Mouse (Mus musculus): ENCODE results near the gene Atp2a2.

Atp2a2 gene

DNA sequence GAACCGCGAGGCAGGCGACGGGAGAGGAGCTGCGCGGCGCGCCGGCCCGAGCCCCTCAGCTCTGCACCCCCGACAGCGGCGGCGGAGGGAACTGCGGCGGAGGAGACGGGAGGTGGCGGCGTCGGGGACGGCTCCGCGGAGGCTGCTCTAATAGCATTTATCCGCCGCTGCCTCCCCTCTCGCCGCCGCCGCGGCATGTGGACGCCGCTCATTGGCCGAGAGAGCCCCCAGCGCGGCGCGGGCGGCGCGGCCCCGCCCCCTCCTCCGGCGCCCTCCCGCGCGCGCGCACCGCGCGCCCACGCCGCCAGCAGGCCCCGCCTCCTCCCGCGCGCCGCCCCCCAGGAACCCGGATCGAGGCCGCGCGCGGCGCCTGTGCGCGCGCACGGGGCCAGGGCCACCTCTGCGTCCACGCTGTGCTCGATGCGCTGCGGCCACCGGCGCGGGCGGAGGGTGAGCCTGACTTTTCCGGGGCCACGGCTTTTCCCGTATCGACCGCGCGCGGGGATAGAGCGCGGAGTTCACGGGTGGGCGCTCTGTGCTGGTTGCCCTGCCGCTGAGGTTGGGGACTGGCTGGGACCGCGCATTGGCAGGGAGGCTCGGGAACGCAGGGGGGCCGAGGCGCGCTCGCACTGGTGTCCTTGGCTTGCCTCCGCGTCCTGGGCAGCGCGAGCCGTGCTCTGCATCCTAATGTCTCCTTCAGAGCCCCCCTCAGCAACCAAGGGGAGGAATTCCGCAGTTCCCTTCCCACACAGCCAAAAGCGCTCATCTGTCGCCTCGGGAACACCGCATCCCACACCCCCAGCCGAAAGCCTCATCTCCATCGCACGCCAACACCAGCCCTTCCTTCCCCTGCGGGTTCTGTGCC lies at the start of gene Atp2a2:
Gene Atp2a2, minus strand, starts transcription at position 149 of the 865 bp plus-strand sequence.
- DNase-seq (ENCODE audit: extremely low spot score, low read depth, low spot score) = peak; percentile 46

DNA sequence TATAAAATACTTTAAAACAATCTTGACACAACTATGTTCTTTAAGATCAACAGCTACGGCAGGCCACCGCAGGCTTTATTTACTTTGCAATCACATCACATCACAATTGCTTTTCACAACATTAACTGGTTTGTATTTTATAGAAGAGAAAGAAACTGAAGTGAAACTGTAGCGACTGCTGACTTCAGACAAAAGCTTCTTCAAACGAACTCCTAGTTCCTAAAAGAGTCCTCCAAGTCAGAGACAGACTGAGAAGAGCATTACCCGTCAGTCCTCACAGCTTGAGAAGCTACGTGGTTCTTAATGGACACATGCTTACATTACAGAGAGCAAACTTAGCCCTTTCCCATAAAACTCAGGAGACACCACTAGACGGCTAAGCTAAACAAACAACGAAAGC lies 48.4 kb upstream of the Atp2a2 start:
- no peak for DNase-seq (ENCODE audit: extremely low spot score, low read depth, low spot score)

DNA sequence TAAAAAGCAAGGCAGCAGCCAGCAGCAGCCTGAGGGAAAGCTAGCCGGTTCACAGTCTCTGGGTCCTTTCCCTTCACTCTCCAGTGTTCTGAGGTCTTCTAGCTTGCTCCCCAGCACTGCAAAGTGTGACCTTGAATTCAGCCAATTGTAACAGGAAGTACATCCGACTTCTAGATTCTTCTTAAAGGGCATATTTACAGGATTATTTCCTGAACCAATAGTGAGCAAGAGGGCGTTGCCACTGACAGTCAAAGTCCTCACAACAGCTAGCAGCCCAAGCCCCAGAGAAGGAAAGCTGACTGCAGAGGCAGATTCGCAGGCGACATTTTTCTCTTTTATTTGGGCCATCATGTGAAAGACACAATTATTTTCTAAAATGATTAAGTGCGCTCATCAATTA lies 46.6 kb upstream of the Atp2a2 start:
- DNase-seq (ENCODE audit: extremely low spot score, low read depth, low spot score) = no peak

DNA sequence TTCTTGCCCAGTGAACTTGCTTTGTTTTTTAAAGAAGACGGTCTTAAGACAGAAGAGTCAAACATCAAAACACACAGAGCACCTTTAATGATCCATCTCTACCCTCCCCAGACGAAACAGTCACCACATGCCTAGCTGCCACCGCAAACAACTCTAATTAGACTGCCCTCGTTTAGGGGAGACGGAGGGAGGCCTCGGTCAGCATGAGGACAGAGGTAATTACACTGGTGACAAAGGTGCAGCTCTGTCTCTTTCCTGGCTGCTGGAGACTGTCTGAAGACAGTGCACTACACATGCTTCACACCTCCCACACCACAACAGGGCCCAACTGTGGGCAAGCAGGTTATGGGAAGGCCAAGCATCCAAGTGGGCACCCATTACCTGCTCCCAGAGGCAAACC lies 45.8 kb upstream of the Atp2a2 start:
- no peak for DNase-seq (ENCODE audit: extremely low spot score, low read depth, low spot score)

DNA sequence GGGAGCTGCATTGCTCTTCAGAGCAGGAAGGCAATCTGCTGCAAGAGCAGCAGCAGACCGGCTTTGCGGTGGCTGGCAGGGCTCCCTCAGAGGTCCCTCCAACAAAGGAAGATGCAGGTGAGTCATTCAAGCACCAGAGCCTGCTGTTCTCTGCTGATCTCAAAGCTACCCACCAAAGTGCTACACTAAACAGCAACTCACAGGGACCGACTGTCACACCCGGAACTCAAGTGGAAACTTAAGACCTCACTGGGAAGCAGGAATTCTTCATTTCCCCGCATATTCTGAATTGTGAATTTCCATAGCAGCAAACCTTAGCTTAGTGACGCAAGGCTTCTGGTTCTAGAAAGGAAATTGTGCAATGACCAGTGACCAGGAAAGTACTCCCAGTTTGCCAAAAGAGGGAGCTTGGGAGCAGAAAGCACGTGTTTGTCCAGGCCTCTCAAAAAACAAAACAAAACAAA lies 45.3 kb upstream of the Atp2a2 start:
- DNase-seq (ENCODE audit: extremely low spot score, low read depth, low spot score) = no peak

DNA sequence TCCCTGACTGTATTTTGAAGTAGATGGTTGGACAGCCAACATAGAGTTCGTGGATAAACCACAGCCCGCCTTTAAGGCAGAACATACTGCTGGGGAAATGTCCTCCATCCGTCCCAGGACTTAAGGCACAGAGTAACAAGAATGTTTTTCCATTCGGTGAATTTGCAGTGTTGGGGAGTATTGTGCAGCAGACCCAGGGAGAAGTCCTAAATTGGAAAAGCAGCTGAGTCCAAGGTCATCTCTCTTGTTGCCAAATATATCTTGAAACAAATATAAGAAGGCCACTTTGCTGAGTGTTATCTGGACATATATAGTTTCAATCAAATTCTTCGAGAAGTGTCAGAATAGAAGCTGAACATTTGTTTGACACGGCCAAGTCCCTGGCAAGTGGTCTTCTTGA lies 41.4 kb upstream of the Atp2a2 start:
- no peak for DNase-seq (ENCODE audit: extremely low spot score, low read depth, low spot score)

DNA sequence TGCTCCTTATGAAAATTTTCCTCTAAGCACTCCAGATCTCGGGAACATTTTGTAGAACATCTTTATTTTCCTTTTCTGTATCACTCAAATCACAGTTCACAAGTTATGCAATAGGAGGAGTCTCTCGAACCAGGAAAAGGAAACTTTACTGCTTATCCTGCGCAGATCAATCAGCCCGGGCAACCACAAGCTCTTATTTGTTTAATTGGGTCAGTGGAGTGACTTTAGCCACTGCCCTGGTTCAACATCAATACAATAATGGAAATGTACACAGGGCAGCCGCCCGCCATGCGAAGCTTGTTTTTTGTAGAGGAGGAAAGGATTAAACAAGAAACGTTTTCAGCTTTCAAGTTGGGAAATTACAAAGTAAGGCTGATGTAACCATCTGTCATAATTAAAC lies 39.8 kb upstream of the Atp2a2 start:
- no peak for DNase-seq (ENCODE audit: extremely low spot score, low read depth, low spot score)

DNA sequence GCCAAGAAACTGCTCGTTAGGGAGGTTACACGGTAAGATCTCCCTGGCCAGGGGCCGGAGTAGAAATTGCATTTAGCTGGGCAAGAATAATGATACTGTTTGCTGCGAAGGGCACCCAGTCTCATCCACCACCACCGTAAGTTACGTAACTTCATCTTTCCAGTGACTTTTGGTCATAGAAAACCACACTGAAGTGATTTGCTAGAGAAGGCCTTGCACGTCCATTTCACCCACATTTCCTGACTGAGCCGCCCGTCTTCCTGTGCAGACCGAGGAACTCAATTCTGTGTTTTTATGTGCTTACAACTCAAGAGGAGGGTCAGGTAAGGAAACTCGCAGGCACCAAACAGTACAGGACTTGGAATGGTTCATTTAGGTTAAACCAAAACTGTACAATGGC lies 36.1 kb upstream of the Atp2a2 start:
- DNase-seq (ENCODE audit: extremely low spot score, low read depth, low spot score) = no peak

DNA sequence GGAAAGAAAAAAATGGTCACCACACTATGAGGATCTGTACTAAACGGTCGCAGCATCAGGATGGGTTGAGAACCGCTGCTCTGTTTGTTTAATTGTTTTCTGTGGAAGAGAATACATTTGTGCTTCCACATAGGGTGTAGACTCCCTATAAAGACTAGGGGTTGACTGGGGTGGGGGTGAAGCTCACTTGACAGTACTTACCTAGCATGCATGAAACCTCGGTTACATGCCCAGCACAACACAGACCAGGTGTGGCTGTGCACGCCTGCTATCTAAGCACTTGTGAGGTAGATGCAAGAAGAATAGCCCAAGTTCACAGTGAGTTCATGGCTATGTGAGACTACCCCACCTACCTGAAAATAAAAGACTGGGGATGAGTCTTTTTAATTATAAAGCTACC lies 35.6 kb upstream of the Atp2a2 start:
- no peak for DNase-seq (ENCODE audit: extremely low spot score, low read depth, low spot score)

DNA sequence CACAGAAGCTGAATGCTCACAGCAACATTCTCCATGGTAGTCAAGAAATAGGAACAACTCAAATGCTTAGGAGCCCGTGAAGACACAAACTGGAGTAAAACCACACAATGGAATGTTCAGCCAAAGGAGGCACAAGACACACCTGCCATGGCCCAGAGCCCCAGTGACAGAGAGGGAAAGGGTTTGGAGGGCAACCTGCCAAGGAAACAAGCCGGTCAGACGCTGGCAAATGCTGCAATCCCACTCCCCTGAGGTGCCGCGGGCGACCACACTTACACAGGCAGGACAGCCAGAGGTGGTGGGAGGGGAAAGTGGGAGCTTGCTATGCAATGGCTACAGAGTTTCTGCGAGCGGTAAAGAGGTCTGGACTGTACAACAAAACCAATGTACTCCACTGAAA lies 31.9 kb upstream of the Atp2a2 start:
- no peak for DNase-seq (ENCODE audit: extremely low spot score, low read depth, low spot score)

DNA sequence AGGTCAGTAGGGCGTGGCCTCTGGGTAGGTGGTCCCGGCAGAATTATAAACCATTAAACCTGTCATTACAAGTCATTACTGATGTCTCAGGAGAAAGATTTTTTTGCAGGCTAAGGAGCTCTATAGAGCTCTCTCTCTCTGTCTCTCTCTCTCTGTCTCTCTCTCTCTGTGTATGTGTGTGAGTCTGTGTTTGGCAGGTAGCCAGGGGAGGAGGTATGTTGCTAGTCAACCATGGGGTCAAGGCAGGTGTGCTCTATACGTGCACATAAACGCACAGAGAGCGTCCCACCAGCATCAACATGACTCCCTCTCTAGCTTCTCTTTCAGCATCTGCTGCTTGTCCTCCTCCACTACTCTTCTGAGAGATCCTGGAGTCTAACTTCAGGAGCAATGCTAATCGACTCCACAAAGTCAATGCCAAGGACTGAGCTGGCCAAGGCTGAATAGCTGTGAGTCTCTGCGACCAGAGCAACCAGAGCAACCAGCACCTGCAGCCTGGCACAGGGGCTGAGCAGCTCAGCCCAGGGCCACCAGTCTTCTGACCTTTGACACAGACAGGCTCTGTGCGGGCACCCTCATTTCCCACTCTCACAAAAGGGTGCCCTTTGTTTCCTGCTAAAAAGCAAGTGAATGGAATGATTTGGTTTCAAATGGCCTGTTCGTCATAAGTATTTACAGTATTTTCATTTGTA lies 28.0 kb upstream of the Atp2a2 start:
- DNase-seq (ENCODE audit: extremely low spot score, low read depth, low spot score) = no peak

DNA sequence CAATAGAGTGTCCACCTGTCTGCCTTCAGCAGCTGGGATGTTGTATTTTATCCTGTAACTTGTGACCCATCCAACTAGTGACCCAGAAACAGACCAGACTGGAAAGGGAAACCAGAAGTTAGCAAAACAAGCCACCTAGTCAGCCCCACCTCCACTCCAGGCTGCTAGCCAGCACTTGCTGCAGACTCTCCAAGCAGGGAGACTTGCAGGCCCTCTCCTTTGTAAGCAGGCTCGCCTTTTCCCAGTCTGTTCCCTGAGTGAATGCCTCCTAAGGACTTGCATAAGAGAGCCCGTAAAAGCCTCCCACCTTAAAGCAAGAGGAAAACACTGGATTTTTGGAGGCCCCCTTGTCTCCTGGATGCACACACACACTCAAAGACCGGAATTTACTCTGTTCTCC lies 27.3 kb upstream of the Atp2a2 start:
- DNase-seq (ENCODE audit: extremely low spot score, low read depth, low spot score) = no peak

DNA sequence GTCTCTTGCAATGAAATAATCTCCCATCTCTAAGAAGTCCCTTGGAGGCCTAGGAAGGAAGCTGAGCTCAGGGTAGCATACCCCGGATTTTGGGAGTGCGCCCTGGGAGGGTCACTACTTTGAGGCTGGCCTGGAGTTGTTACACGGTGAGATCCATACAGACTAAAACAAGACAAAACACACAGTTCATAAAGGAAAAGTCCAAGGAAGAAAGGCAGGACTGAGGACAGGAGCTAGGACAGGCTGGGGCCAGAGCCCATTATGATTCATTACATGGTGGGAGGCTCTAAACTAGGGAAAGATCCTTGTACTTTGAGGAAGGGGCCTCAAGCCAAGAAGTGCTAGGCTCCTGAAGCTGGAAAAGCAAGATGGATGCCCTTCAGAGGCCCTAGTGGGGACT lies 26.6 kb upstream of the Atp2a2 start:
- DNase-seq (ENCODE audit: extremely low spot score, low read depth, low spot score) = no peak

DNA sequence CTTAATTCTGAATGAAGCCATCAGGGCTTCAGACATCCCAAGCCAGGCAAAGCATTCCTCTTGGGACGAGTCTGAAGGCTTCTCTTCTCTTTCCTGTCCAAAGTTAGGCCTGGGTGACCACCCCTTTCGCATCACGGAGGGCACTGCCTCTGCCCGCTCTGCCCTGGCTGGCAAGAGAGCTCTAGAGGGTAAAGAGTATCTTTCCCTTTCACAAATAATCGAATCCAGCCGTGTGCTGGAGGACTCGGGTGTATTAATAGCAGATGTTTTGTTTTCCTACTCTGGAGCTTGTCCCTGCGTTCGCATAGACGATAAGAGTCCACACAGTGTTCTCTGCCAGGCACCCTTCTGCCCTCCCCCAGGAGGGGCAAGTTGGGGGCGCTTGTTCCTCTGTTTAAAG lies 25.7 kb upstream of the Atp2a2 start:
- DNase-seq (ENCODE audit: extremely low spot score, low read depth, low spot score) = no peak

DNA sequence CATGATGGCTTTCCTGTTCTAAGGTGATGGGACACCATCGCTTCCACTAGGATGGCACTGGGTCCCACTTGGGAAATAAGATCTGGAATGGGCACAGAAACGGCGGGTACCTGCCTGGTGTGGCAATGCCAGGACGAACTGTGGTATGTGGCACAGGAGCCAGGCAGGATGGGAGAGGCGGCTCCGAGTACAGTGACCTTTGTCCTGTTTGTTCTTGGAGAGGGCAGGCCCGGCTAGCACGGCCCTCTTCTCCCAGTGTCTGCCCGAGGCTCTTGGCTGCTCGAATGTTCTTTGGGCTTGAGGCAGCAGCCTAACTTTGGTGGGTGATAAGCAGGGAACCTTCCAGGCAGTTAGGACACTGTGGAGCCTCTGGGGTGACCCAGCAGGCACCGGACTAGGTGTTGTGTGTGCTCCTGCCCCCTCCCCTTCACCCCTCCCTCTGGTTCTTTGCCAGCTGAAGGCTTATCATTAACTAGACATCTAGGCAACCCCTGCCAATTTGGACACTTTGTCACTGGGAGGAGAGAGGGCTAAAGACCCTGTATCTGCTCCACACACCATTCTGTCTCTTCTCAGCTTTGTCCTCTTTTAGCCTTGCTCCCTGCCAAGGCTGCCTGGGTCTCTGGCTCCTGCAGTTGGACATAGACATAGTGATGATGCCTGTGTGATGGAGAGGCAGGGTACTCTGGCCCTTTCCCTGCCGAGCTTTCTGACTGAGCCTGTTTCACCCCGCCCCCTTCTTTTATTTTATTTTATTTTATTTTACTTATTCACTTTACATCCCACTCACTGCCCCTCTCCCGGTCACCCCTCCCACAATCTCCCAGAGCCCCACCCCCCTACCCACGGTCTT lies 25.1 kb upstream of the Atp2a2 start:
- DNase-seq (ENCODE audit: extremely low spot score, low read depth, low spot score) = no peak

DNA sequence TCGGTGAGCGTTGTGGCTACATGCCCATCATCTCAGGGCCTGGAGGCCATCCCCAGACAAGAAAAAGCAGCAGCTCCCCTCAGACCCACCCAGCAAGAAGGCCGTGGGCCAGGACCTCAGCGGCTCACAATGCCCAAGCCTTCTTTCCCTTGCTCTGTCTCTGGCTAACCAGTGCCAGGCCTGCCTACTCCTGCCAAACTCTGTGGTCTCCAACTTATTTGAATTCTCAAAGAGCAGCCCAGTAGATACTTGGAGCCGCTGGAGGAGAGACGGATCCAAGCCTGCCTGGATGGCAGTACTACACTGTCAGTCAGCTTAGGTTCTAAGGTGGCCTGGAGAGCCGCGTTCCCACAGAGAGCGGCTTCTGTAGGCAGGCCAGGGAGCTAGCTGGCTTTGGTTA lies 24.4 kb upstream of the Atp2a2 start:
- no peak for DNase-seq (ENCODE audit: extremely low spot score, low read depth, low spot score)

DNA sequence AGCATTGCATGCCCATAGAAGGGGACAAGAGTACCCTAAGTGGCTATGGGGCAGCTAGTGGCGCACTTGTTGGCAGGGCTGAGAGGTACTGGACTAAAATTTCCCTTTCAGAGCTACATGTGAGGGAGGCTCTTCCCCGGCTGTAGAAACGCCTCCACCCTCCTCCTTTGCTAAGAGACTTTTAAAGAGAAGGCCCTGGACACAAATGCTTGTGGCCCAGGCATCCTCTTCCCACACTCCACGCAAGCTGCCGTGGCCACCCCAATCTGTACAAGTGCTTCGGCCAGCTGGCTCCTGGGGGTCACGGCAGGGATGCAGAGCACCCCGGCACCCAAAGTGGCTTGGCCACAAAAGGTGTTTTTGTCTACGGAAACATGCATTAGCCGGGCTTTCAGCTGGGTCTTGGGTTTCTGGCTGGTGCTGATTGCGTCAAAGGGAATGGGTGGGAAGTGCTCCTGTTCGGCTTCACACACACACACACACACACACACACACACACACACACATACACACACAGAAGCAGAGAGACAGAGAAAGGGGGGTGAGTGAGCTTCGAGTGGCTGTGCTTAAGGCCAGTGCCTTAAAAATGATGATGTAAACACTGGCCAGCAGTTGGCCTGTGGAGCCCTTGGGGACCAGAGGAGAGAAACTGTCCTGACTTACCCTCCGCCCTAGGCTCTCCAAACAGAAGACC lies 23.4 kb upstream of the Atp2a2 start:
- DNase-seq (ENCODE audit: extremely low spot score, low read depth, low spot score) = no peak

DNA sequence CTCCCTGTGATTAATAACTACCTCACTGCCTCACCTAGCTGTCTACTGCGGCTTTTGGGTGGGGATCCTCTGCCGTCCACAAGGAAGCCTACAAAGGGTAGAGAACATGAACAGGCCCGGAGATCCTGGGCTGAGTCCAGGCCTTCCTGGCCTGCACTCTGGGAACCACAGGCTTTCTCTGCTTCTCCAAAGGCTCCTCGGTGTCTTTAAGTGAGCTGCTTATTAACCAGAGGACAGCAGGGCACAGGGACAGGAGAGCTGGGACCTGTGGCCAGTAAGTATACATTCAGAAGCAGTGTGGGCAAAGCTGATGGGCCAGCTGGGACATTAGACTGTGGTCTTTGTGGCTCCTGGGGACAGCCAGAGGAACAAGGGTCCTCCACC lies 22.8 kb upstream of the Atp2a2 start:
- no peak for DNase-seq (ENCODE audit: extremely low spot score, low read depth, low spot score)

DNA sequence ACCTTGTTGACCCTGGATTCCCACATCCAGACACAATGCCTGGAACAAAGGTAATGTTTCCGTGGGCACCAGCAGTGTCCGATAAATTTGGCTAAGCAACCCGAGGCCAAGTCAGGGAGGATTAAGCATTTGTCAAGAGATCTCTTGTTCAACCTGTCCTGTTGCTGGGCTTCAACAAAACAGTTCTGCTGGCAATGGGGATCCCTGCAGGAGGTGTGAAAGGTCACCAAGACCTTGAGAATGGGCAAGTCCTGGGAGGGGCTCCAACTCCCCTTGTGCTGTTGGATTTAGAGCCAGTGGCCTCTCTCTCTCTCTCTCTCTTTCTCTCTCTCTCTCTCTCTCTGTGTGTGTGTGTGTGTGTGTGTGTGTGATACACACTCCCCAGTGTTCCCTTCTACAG lies 22.2 kb upstream of the Atp2a2 start:
- DNase-seq (ENCODE audit: extremely low spot score, low read depth, low spot score) = no peak

DNA sequence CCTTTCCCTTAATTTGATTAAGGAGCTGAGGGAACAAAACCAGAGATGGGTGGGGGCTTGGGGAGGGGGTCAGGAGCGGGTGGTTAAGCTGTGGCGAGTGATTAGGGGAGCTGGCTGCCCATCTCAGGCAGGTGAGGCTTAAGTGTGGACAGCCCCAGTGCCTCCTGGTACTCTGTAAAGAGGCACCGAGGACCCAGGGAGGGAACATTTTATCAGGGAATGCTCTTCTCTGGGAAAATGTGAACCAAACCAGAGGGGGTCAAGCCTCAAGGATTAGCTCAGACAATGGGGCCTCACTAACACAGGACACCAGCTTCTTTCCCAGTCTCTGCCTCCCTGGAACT lies 19.1 kb upstream of the Atp2a2 start:
- no peak for DNase-seq (ENCODE audit: extremely low spot score, low read depth, low spot score)

Data from hindlimb bud, embryonic 11.5 days (tissue).